Mouse (Mus musculus) stomach, postnatal 0 days (tissue): ENCODE data around the gene Zc3hav1l. TPM values are rescaled to one million over a fixed set of nuclear protein-coding genes. Genes with fewer than 3 reads are reported as not detected.

Experiments used
- ATAC-seq: fragments of 200-750 bp; cut with Nextera tagmentation; 2 replicates; pipeline ENCODE4 v1.8.0; 2017; ENCODE audit not compliant: low FRiP score, low TSS enrichment
- DNase-seq: peaks from one replicate; pipeline ENCODE4 v3.0.0-alpha.2; 2016; ENCODE audit warnings: low spot score
- H3K27ac ChIP-seq: fragments of 300-500 bp; sonication (generic); replicated peaks from 2 replicates; pipeline ENCODE4 v1.5.1; 2014; ENCODE audit warnings: mild to moderate bottlenecking, control low read depth
- H3K27me3 ChIP-seq: fragments of 300-500 bp; sonication (generic); 2 replicates; pipeline ENCODE4 v1.6.1; 2014; ENCODE audit warnings: low read length; ENCODE audit not compliant: control insufficient read depth, insufficient read depth
- H3K36me3 ChIP-seq: fragments of 300-500 bp; sonication (generic); 2 replicates; pipeline ENCODE4 v1.6.1; 2014; ENCODE audit warnings: low read length, mixed read lengths; ENCODE audit not compliant: control insufficient read depth, insufficient read depth
- H3K4me1 ChIP-seq: fragments of 300-500 bp; sonication (generic); replicated peaks from 2 replicates; pipeline ENCODE4 v1.6.1; 2014; ENCODE audit warnings: antibody characterized with exemption; ENCODE audit not compliant: control insufficient read depth, insufficient read depth
- H3K4me2 ChIP-seq: fragments of 300-500 bp; sonication (generic); replicated peaks from 2 replicates; pipeline ENCODE4 v1.6.1; 2014; ENCODE audit warnings: low read depth, mild to moderate bottlenecking, control low read depth, moderate library complexity
- H3K4me3 ChIP-seq: fragments of 300-500 bp; sonication (generic); 2 replicates; pipeline ENCODE4 v1.5.1; 2014; ENCODE audit warnings: low read depth, low read length, control low read depth
- H3K9ac ChIP-seq: fragments of 300-500 bp; sonication (generic); 2 replicates; pipeline ENCODE4 v1.6.1; 2014; ENCODE audit warnings: mild to moderate bottlenecking, low read length, control low read depth, mixed read lengths
- H3K9me3 ChIP-seq: fragments of 300-500 bp; sonication (generic); 2 replicates; pipeline ENCODE4 v1.6.1; 2016; ENCODE audit warnings: low read length; ENCODE audit not compliant: control insufficient read depth
- CTCF ChIP-seq: IDR thresholded peaks from 2 replicates; pipeline ENCODE4 v1.5.1; 2016; ENCODE audit warnings: antibody characterized with exemption, low read depth, mild to moderate bottlenecking, moderate library complexity
- EP300 ChIP-seq: optimal IDR thresholded peaks from 2 replicates; pipeline ENCODE3; 2016; ENCODE audit warnings: antibody characterized with exemption
- WGBS: fragments of 180-500 bp; shearing (Covaris S2); extraction: QIAGEN DNeasy Blood & Tissue Kit; methylation state at CpG from one replicate; pipeline ENCODE4 v1.1.7; 2014; 5-methylcytosine and 5-hydroxymethylcytosine counted together
- polyA plus RNA-seq: library from polyadenylated mRNA; unstranded; fragments of >200 nt; fragmentation: Nextera tagmentation; extraction: Ambion mirVana; gene quantifications from 2 replicates; pipeline ENCODE4 v1.2.1, GENCODE M21; 2015

Zc3hav1l gene
- polyA plus RNA-seq, 1 experiment from 2014 or later = 2.3 TPM

- peaks cover 11% of the 10 kb centered on the region for H3K36me3 ChIP-seq
- ATAC-seq = no peak
- WGBS = 36% methylated on average over 12 of the region's 12 CpGs
Observed at GRCm38 (mm10) chr6:38297580-38298245, 1.3 kb downstream of the Zc3hav1l start.

DNA sequence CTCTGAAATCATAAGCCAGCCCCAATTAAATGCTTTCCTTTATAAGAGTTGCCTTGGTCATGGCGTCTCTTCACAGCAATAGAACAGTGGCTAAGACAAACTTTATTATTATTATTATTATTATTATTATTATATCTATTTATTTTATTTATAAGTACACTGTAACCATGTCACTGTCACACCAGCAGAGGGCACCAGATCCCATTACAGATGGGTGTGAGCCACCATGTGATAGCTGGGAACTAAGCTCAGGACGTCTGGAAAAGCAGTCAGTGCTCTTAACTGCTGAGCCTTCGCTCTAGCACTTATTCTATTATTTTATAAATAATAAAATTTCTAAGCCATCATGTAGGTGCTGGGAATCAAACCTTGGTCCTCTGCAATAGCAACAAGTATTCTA is 5.4 kb downstream of the Zc3hav1l start:
- no peak for ATAC-seq
- DNase-seq = no peak
- TF ChIP-seq CTCF (peak; percentile 34; the same call in 1 of the 2 replicates), EP300 (no peak)
- Histone ChIP-seq H3K36me3 (peaks cover 14% of the 10 kb centered on the region), H3K4me3 (no peak overlapping the region), H3K27ac (no peak overlapping the region), H3K27me3 (no peaks in the 10 kb centered on the region), H3K9me3 (no peaks in the 10 kb centered on the region), H3K4me2 (no peak overlapping the region), H3K4me1 (no peaks in the 10 kb centered on the region), H3K9ac (no peak overlapping the region)
- 68% methylated on average over 3 of the region's 3 CpGs for WGBS

More at GRCm38 (mm10) chr6:38297580-38298245, 1.3 kb downstream of the Zc3hav1l start:
- Histone ChIP-seq H3K9ac (no peak overlapping the region; the same call in 1 of the 2 replicates), H3K9me3 (no peaks in the 10 kb centered on the region), H3K4me3 (peak overlapping the region; percentile 84), H3K4me1 (0 out of 2 replicates have a peak, but pooled peaks cover 2% of the 10 kb centered on the region), H3K4me2 (peak overlapping the region; percentile 77), H3K27me3 (no peaks in the 10 kb centered on the region), H3K27ac (peak overlapping the region; percentile 92)
- DNase-seq = peak; percentile 14
- TF ChIP-seq CTCF (no peak), EP300 (no peak)

GRCm38 (mm10) chr6:38292871-38293646 is 6.0 kb downstream of the Zc3hav1l start:
- H3K36me3 ChIP-seq = peaks cover 14% of the 10 kb centered on the region
- DNase-seq = no peak
- no peak overlapping the region for H3K4me2 ChIP-seq
- H3K4me1 ChIP-seq = no peaks in the 10 kb centered on the region
- no peaks in the 10 kb centered on the region for H3K9me3 ChIP-seq
- no peak overlapping the region for H3K27ac ChIP-seq
- no peak for TF ChIP-seq CTCF
- no peak for TF ChIP-seq EP300
- H3K27me3 ChIP-seq = no peaks in the 10 kb centered on the region
- H3K4me3 ChIP-seq = no peak overlapping the region
- H3K9ac ChIP-seq = no peak overlapping the region
- 73% methylated on average over 11 of the region's 11 CpGs for WGBS
- no peak for ATAC-seq

DNA sequence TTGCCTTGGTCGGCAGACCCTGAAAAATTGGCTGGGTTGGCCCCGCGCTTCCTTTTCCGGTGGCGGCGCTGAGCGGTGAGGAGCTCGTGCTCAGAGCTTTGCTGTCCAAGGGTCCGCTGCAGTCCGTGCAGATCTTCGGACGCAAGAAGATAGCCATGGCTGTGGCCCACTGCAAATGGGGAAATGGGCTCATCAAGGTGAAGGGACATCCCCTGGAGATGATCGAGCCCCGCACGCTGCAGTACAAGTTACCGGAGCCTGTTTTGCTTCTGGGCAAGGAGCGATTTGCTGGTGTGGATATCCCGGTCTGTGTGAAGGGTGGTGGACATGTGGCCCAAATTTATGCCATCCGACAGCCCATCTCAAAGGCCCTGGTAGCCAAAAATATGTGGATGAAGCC is 14.6 kb downstream of the Zc3hav1l start:
- no peak for ATAC-seq
- Histone ChIP-seq H3K9ac (no peak overlapping the region), H3K27me3 (no peaks in the 10 kb centered on the region), H3K4me3 (no peak overlapping the region), H3K4me2 (no peak overlapping the region), H3K27ac (no peak overlapping the region), H3K4me1 (no peaks in the 10 kb centered on the region), H3K9me3 (no peaks in the 10 kb centered on the region), H3K36me3 (peaks cover 5% of the 10 kb centered on the region; the same call in 1 of the 2 replicates)
- DNase-seq = no peak
- TF ChIP-seq EP300 (no peak), CTCF (no peak)
- WGBS = 98% methylated on average over 19 of the region's 19 CpGs

- Histone ChIP-seq H3K9ac (no peak overlapping the region), H3K27me3 (no peaks in the 10 kb centered on the region), H3K36me3 (no peaks in the 10 kb centered on the region), H3K9me3 (no peaks in the 10 kb centered on the region), H3K4me1 (no peaks in the 10 kb centered on the region), H3K4me2 (no peak overlapping the region), H3K27ac (no peak overlapping the region), H3K4me3 (no peak overlapping the region)
- DNase-seq (no peak), ATAC-seq (no peak)
- no peak for TF ChIP-seq CTCF
- no peak for TF ChIP-seq EP300
- WGBS = 61% methylated on average over 7 of the region's 7 CpGs
Observed at GRCm38 (mm10) chr6:38264466-38264865, 34.6 kb downstream of the Zc3hav1l start.
